Mouse (Mus musculus) left cerebral cortex, adult 9 months (tissue): ENCODE data around the gene Prdm4.

Experiments
- DNase-seq, 2 experiments: peaks; one replicate each; pipeline ENCODE4 v3.0.0; 2022; ENCODE audit warnings: low spot score in 2 of 2

Gene Prdm4

GRCm38 (mm10) chr10:85916498-85917309 lies at the start of gene Prdm4:
Gene Prdm4, minus strand, starts transcription at chr10:85917142.
- DNase-seq, result peak; percentile 96 to 97

- no peak for DNase-seq
These were observed 49.5 kb upstream of the Prdm4 start for GRCm38 (mm10) chr10:85966476-85966875.

- no peak for DNase-seq
These were observed 47.4 kb upstream of the Prdm4 start for GRCm38 (mm10) chr10:85964316-85964715.

- no peak for DNase-seq
These were observed 46.0 kb upstream of the Prdm4 start for GRCm38 (mm10) chr10:85962897-85963296.

GRCm38 (mm10) chr10:85957464-85957950 lies 40.6 kb upstream of the Prdm4 start, which contains the start of gene Rtcb:
Gene Rtcb, minus strand, starts transcription at chr10:85957823.
- peak; percentile 81 to 97 for DNase-seq

- DNase-seq, result peak in 1 of 2 experiments; percentile 5
These were observed 40.0 kb upstream of the Prdm4 start for GRCm38 (mm10) chr10:85956871-85957419.

GRCm38 (mm10) chr10:85954429-85954828 lies 37.5 kb upstream of the Prdm4 start:
- no peak for DNase-seq

GRCm38 (mm10) chr10:85953401-85953800 lies 36.5 kb upstream of the Prdm4 start:
- no peak for DNase-seq

- DNase-seq, result no peak
These were observed 35.0 kb upstream of the Prdm4 start for GRCm38 (mm10) chr10:85951765-85952443.

GRCm38 (mm10) chr10:85948483-85949196 lies 31.7 kb upstream of the Prdm4 start:
- DNase-seq, result no peak

GRCm38 (mm10) chr10:85936280-85936965 lies 19.5 kb upstream of the Prdm4 start:
- DNase-seq, result no peak

- no peak for DNase-seq
These were observed 13.0 kb upstream of the Prdm4 start for GRCm38 (mm10) chr10:85929962-85930361.

GRCm38 (mm10) chr10:85929208-85929591 lies 12.3 kb upstream of the Prdm4 start:
- DNase-seq, result no peak

GRCm38 (mm10) chr10:85928499-85929207 lies 11.7 kb upstream of the Prdm4 start:
- DNase-seq, result peak; percentile 61 to 77

GRCm38 (mm10) chr10:85927676-85928445 lies 10.9 kb upstream of the Prdm4 start, which contains the start of gene Ascl4:
Gene Ascl4, plus strand, starts transcription at chr10:85927681.
- DNase-seq, result no peak

GRCm38 (mm10) chr10:85879886-85880486 lies 37.0 kb downstream of the Prdm4 start:
- no peak for DNase-seq

- no peak for DNase-seq
These were observed 41.1 kb downstream of the Prdm4 start for GRCm38 (mm10) chr10:85875812-85876211.

- no peak for DNase-seq
These were observed 42.9 kb downstream of the Prdm4 start for GRCm38 (mm10) chr10:85873861-85874544.

GRCm38 (mm10) chr10:85872479-85872773 lies 44.5 kb downstream of the Prdm4 start:
- no peak for DNase-seq
